In genomic region chr16:76532928-76533217, GRCm38 (mm10) we compare ENCODE assay signal across 12 mouse cellular contexts.
DNase-seq lines count a peak whose midpoint lies in the region; ATAC-seq and TF ChIP-seq lines count a peak whose summit lies in the region.
"Had no signal": no experiment of that assay in that cellular context is flagged by ENCODE, and none has a peak within 500 bp of the region (broad histone marks: within the 10 kb centered on the region; RNA-seq: fewer than 3 reads in every experiment).

No protein-coding gene starts in this region.

- no peak overlapping the region for H3K27ac ChIP-seq in midbrain, embryonic 11.5 days (ENCODE audit: low read depth, low read length)
- no peak overlapping the region for H3K27ac ChIP-seq in midbrain, postnatal 0 days (ENCODE audit: low read depth, low read length)
- no peak overlapping the region for H3K27ac ChIP-seq in stomach, postnatal 0 days (replicated peaks)
- H3K27ac ChIP-seq in midbrain, embryonic 13.5 days = no peak overlapping the region
- H3K27ac ChIP-seq: hindbrain, embryonic 15.5 days; limb, embryonic 13.5 days; midbrain, embryonic 12.5 days had no signal

- H3K27me3 ChIP-seq in midbrain, embryonic 11.5 days (ENCODE audit: control insufficient read depth, insufficient read depth, low read length) = no peaks in the 10 kb centered on the region
- H3K27me3 ChIP-seq in midbrain, postnatal 0 days (ENCODE audit: insufficient read depth, low read length) = no peaks in the 10 kb centered on the region
- no peaks in the 10 kb centered on the region for H3K27me3 ChIP-seq in stomach, postnatal 0 days (ENCODE audit: control insufficient read depth, insufficient read depth, low read length)
- no peaks in the 10 kb centered on the region for H3K27me3 ChIP-seq in midbrain, embryonic 13.5 days
- H3K27me3 ChIP-seq: hindbrain, embryonic 15.5 days; limb, embryonic 13.5 days; midbrain, embryonic 12.5 days had no signal

- no peak overlapping the region for H3K4me2 ChIP-seq in midbrain, embryonic 11.5 days
- no peak overlapping the region for H3K4me2 ChIP-seq in midbrain, postnatal 0 days (ENCODE audit: low read depth, low read length, poor library complexity, severe bottlenecking)
- H3K4me2 ChIP-seq in stomach, postnatal 0 days (replicated peaks; ENCODE audit: low read depth) = no peak overlapping the region
- no peak overlapping the region for H3K4me2 ChIP-seq in midbrain, embryonic 13.5 days (replicated peaks)
- H3K4me2 ChIP-seq: hindbrain, embryonic 15.5 days; limb, embryonic 13.5 days; midbrain, embryonic 12.5 days had no signal

- DNase-seq in midbrain, embryonic 11.5 days (ENCODE audit: low spot score, missing footprints) = peak; percentile 78
- no peak for DNase-seq in midbrain, postnatal 0 days (ENCODE audit: low spot score)
- peak; percentile 28 to 45 for DNase-seq in kidney, postnatal 25 days
- no peak for DNase-seq in stomach, postnatal 0 days (ENCODE audit: low spot score)
- DNase-seq: right cerebral cortex, postnatal 4 days; thymus, adult 18-20 months had no signal

- no peak overlapping the region for H3K9ac ChIP-seq in midbrain, embryonic 11.5 days (ENCODE audit: low read length)
- H3K9ac ChIP-seq in midbrain, postnatal 0 days (replicated peaks; ENCODE audit: low read length, poor library complexity, severe bottlenecking) = no peak overlapping the region
- no peak overlapping the region for H3K9ac ChIP-seq in stomach, postnatal 0 days (ENCODE audit: low read length)
- no peak overlapping the region for H3K9ac ChIP-seq in midbrain, embryonic 13.5 days (replicated peaks)
- H3K9ac ChIP-seq: hindbrain, embryonic 15.5 days; limb, embryonic 13.5 days; midbrain, embryonic 12.5 days had no signal

- no peak overlapping the region for H3K4me3 ChIP-seq in midbrain, embryonic 11.5 days (ENCODE audit: low read depth, low read length)
- no peak overlapping the region for H3K4me3 ChIP-seq in midbrain, postnatal 0 days (ENCODE audit: low read depth, low read length)
- no peak overlapping the region for H3K4me3 ChIP-seq in stomach, postnatal 0 days (ENCODE audit: low read depth, low read length)
- H3K4me3 ChIP-seq in midbrain, embryonic 13.5 days (replicated peaks) = no peak overlapping the region
- H3K4me3 ChIP-seq: hindbrain, embryonic 15.5 days; limb, embryonic 13.5 days; midbrain, embryonic 12.5 days had no signal

- WGBS in midbrain, embryonic 11.5 days = 89% methylated on average over 8 of the region's 8 CpGs
- 92% methylated on average over 8 of the region's 8 CpGs for WGBS in midbrain, postnatal 0 days
- WGBS in stomach, postnatal 0 days = 80% methylated on average over 8 of the region's 8 CpGs
- WGBS in midbrain, embryonic 13.5 days = 90% methylated on average over 8 of the region's 8 CpGs

- no peak for TF ChIP-seq EP300 in stomach, postnatal 0 days (optimal IDR thresholded peaks at IDR 0.05)

- no peaks in the 10 kb centered on the region for H3K9me3 ChIP-seq in midbrain, embryonic 11.5 days (ENCODE audit: control insufficient read depth, low read length)
- H3K9me3 ChIP-seq in midbrain, postnatal 0 days (ENCODE audit: low read length) = no peaks in the 10 kb centered on the region
- no peaks in the 10 kb centered on the region for H3K9me3 ChIP-seq in stomach, postnatal 0 days (ENCODE audit: control insufficient read depth, low read length)
- H3K9me3 ChIP-seq in midbrain, embryonic 13.5 days = no peaks in the 10 kb centered on the region
- H3K9me3 ChIP-seq: hindbrain, embryonic 15.5 days; limb, embryonic 13.5 days; midbrain, embryonic 12.5 days had no signal

- no peaks in the 10 kb centered on the region for H3K36me3 ChIP-seq in midbrain, embryonic 11.5 days (ENCODE audit: control insufficient read depth, insufficient read depth, low read length)
- no peaks in the 10 kb centered on the region for H3K36me3 ChIP-seq in midbrain, postnatal 0 days (ENCODE audit: insufficient read depth, low read length)
- no peaks in the 10 kb centered on the region for H3K36me3 ChIP-seq in stomach, postnatal 0 days (ENCODE audit: control insufficient read depth, insufficient read depth, low read length)
- no peaks in the 10 kb centered on the region for H3K36me3 ChIP-seq in midbrain, embryonic 13.5 days
- H3K36me3 ChIP-seq: hindbrain, embryonic 15.5 days; limb, embryonic 13.5 days; midbrain, embryonic 12.5 days had no signal

- no peak for ATAC-seq in midbrain, embryonic 11.5 days (ENCODE audit: low FRiP score)
- ATAC-seq in midbrain, postnatal 0 days (ENCODE audit: low FRiP score) = no peak
- peak; percentile 75 for ATAC-seq in granulocyte monocyte progenitor cell, adult 5-6 weeks (replicated peaks; ENCODE audit: poor library complexity, severe bottlenecking)
- ATAC-seq in stomach, postnatal 0 days (ENCODE audit: low FRiP score, low TSS enrichment) = 0 out of 2 replicates have a peak, but pooled peaks have one; percentile 49
- no peak; the same call in 1 of the 2 replicates for ATAC-seq in monocyte, adult 5-6 weeks (replicated peaks; ENCODE audit: insufficient number of reproducible peaks, low FRiP score, low TSS enrichment, poor library complexity, severe bottlenecking)
- no peak for ATAC-seq in midbrain, embryonic 13.5 days

- TF ChIP-seq CTCF in midbrain, postnatal 0 days (IDR thresholded peaks at IDR 0.05) = no peak
- TF ChIP-seq CTCF in stomach, postnatal 0 days (IDR thresholded peaks at IDR 0.05; ENCODE audit: low read depth) = no peak

- peaks cover 3% of the 10 kb centered on the region; the same call in 1 of the 2 replicates for H3K4me1 ChIP-seq in midbrain, embryonic 11.5 days (ENCODE audit: control insufficient read depth, insufficient read depth, low read length)
- no peaks in the 10 kb centered on the region for H3K4me1 ChIP-seq in midbrain, postnatal 0 days (ENCODE audit: insufficient read depth, low read length)
- no peaks in the 10 kb centered on the region for H3K4me1 ChIP-seq in stomach, postnatal 0 days (replicated peaks; ENCODE audit: control insufficient read depth, insufficient read depth)
- no peaks in the 10 kb centered on the region for H3K4me1 ChIP-seq in midbrain, embryonic 13.5 days (replicated peaks)
- H3K4me1 ChIP-seq: hindbrain, embryonic 15.5 days; midbrain, embryonic 12.5 days had no signal

Comparison
In these comparisons a context has a peak if more than half of its experiments do, and no peak if none do; other contexts are left out.
1. DNase-seq: peak in midbrain, embryonic 11.5 days (single experiment) and kidney, postnatal 25 days (2 of 2); none in midbrain, postnatal 0 days (single experiment) and stomach, postnatal 0 days (single experiment).
2. ATAC-seq: peak in granulocyte monocyte progenitor cell, adult 5-6 weeks (single experiment) and stomach, postnatal 0 days (single experiment); none in midbrain, embryonic 11.5 days (single experiment), midbrain, postnatal 0 days (single experiment), monocyte, adult 5-6 weeks (single experiment) and midbrain, embryonic 13.5 days (single experiment).